Comparison of ENCODE assay signal across 8 mouse cellular contexts in the genomic region with DNA sequence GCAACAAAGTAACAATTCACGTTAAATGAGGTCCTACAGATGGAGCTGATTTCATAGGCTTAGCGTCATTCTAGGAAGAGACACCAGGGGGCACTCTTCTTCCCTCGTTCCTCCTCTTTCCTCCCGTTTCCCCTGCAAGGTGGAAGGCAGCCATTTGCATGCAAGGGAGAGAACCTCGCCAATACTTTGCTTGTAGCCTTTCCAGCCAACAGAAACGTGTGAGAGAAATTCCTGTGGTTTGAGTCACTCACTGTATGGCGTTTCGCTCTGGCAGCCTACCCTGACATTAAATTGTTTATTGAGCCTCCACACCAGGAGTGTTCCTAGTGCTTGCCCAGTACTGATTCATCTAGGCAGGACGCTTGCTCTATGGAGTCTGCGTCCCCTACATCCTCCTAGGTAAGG.
DNase-seq lines count a peak whose midpoint lies in the region; ATAC-seq lines count a peak whose summit lies in the region.

No protein-coding gene starts in this region.

- no peak overlapping the region for H3K27ac ChIP-seq in embryonic facial prominence, embryonic 11.5 days (replicated peaks; ENCODE audit: low read depth, low read length)
- H3K27ac ChIP-seq in heart, embryonic 10.5 days = 0 out of 2 replicates have a peak overlapping the region, but pooled peaks have one; percentile 5
- peak overlapping the region; percentile 42; the same call in 1 of the 2 replicates for H3K27ac ChIP-seq in limb, embryonic 12.5 days
- H3K27ac ChIP-seq in midbrain, embryonic 15.5 days = peak overlapping the region; percentile 53; the same call in 1 of the 2 replicates
- H3K27ac ChIP-seq in stomach, embryonic 15.5 days = no peak overlapping the region

- H3K9ac ChIP-seq in embryonic facial prominence, embryonic 11.5 days (replicated peaks; ENCODE audit: low read length) = no peak overlapping the region
- H3K9ac ChIP-seq in limb, embryonic 12.5 days (replicated peaks) = no peak overlapping the region
- no peak overlapping the region for H3K9ac ChIP-seq in midbrain, embryonic 15.5 days
- H3K9ac ChIP-seq in stomach, embryonic 15.5 days = no peak overlapping the region

- H3K27me3 ChIP-seq in embryonic facial prominence, embryonic 11.5 days (ENCODE audit: control insufficient read depth, insufficient read depth, low read length) = no peaks in the 10 kb centered on the region
- no peaks in the 10 kb centered on the region for H3K27me3 ChIP-seq in heart, embryonic 10.5 days (ENCODE audit: insufficient read depth, poor library complexity, severe bottlenecking)
- H3K27me3 ChIP-seq in limb, embryonic 12.5 days = no peaks in the 10 kb centered on the region
- no peaks in the 10 kb centered on the region for H3K27me3 ChIP-seq in midbrain, embryonic 15.5 days (replicated peaks)
- no peaks in the 10 kb centered on the region for H3K27me3 ChIP-seq in stomach, embryonic 15.5 days (replicated peaks)

- no peaks in the 10 kb centered on the region for H3K36me3 ChIP-seq in embryonic facial prominence, embryonic 11.5 days (replicated peaks; ENCODE audit: control insufficient read depth, insufficient read depth, low read depth, low read length)
- no peaks in the 10 kb centered on the region for H3K36me3 ChIP-seq in heart, embryonic 10.5 days
- H3K36me3 ChIP-seq in limb, embryonic 12.5 days = no peaks in the 10 kb centered on the region
- H3K36me3 ChIP-seq in midbrain, embryonic 15.5 days (replicated peaks) = no peaks in the 10 kb centered on the region
- H3K36me3 ChIP-seq in stomach, embryonic 15.5 days = no peaks in the 10 kb centered on the region

- no peaks in the 10 kb centered on the region for H3K4me1 ChIP-seq in embryonic facial prominence, embryonic 11.5 days (ENCODE audit: control insufficient read depth, insufficient read depth, low read length)
- peaks cover 19% of the 10 kb centered on the region for H3K4me1 ChIP-seq in heart, embryonic 10.5 days
- no peaks in the 10 kb centered on the region for H3K4me1 ChIP-seq in limb, embryonic 12.5 days (replicated peaks)
- 0 out of 2 replicates have a peak, but pooled peaks cover 3% of the 10 kb centered on the region for H3K4me1 ChIP-seq in midbrain, embryonic 15.5 days
- H3K4me1 ChIP-seq in stomach, embryonic 15.5 days = no peaks in the 10 kb centered on the region

- no peaks in the 10 kb centered on the region for H3K9me3 ChIP-seq in embryonic facial prominence, embryonic 11.5 days (replicated peaks; ENCODE audit: control insufficient read depth, low read length)
- H3K9me3 ChIP-seq in heart, embryonic 10.5 days = 0 out of 2 replicates have a peak, but pooled peaks cover 2% of the 10 kb centered on the region
- H3K9me3 ChIP-seq in limb, embryonic 12.5 days = peaks cover 8% of the 10 kb centered on the region; the same call in 1 of the 2 replicates
- H3K9me3 ChIP-seq in midbrain, embryonic 15.5 days = no peaks in the 10 kb centered on the region
- no peaks in the 10 kb centered on the region for H3K9me3 ChIP-seq in stomach, embryonic 15.5 days

- no peak overlapping the region for H3K4me3 ChIP-seq in embryonic facial prominence, embryonic 11.5 days (ENCODE audit: low read depth, low read length)
- H3K4me3 ChIP-seq in heart, embryonic 10.5 days = peak overlapping the region; percentile 34; the same call in 1 of the 2 replicates
- no peak overlapping the region for H3K4me3 ChIP-seq in limb, embryonic 12.5 days (replicated peaks)
- H3K4me3 ChIP-seq in midbrain, embryonic 15.5 days = peak overlapping the region; percentile 21; the same call in 1 of the 2 replicates
- no peak overlapping the region for H3K4me3 ChIP-seq in stomach, embryonic 15.5 days (replicated peaks)

- DNase-seq in 3134 (ENCODE audit: extremely low read depth, insufficient read length, low spot score) = peak; percentile 73
- DNase-seq in adrenal gland, adult 8-10 months = peak; percentile 49
- peak; percentile 89 for DNase-seq in embryonic facial prominence, embryonic 11.5 days (ENCODE audit: low spot score)
- DNase-seq in heart, embryonic 10.5 days (ENCODE audit: low spot score) = no peak
- peak; percentile 83 for DNase-seq in kidney, adult 9 months

- ATAC-seq in embryonic facial prominence, embryonic 11.5 days (replicated peaks; ENCODE audit: insufficient number of reproducible peaks, low FRiP score, low TSS enrichment, low read depth) = no peak; the same call in 1 of the 2 replicates
- no peak for ATAC-seq in limb, embryonic 12.5 days (ENCODE audit: insufficient number of reproducible peaks, insufficient read depth, low FRiP score, low TSS enrichment, low read depth)
- peak; percentile 50; the same call in 1 of the 2 replicates for ATAC-seq in midbrain, embryonic 15.5 days (replicated peaks)
- peak; percentile 45; the same call in 1 of the 2 replicates for ATAC-seq in stomach, embryonic 15.5 days (ENCODE audit: insufficient read depth, low FRiP score, low read depth)

- 19% methylated on average over 10 of the region's 10 CpGs for WGBS in embryonic facial prominence, embryonic 11.5 days
- 17% methylated on average over 10 of the region's 10 CpGs for WGBS in heart, embryonic 10.5 days
- 16% methylated on average over 10 of the region's 10 CpGs for WGBS in limb, embryonic 12.5 days
- 12% methylated on average over 10 of the region's 10 CpGs for WGBS in midbrain, embryonic 15.5 days
- 13% methylated on average over 10 of the region's 10 CpGs for WGBS in stomach, embryonic 15.5 days

- no peak overlapping the region for H3K4me2 ChIP-seq in embryonic facial prominence, embryonic 11.5 days (ENCODE audit: low read depth, low read length)
- peak overlapping the region; percentile 41 for H3K4me2 ChIP-seq in limb, embryonic 12.5 days
- peak overlapping the region; percentile 46 for H3K4me2 ChIP-seq in midbrain, embryonic 15.5 days
- peak overlapping the region; percentile 44 for H3K4me2 ChIP-seq in stomach, embryonic 15.5 days

Comparison
In these comparisons a context has a peak if more than half of its experiments do, and no peak if none do; other contexts are left out.
1. ATAC-seq: peak in midbrain, embryonic 15.5 days (single experiment) and stomach, embryonic 15.5 days (single experiment); none in embryonic facial prominence, embryonic 11.5 days (single experiment) and limb, embryonic 12.5 days (single experiment).
2. H3K27ac ChIP-seq: peak in heart, embryonic 10.5 days (single experiment), limb, embryonic 12.5 days (single experiment) and midbrain, embryonic 15.5 days (single experiment); none in embryonic facial prominence, embryonic 11.5 days (single experiment) and stomach, embryonic 15.5 days (single experiment).
3. H3K4me3 ChIP-seq: peak in heart, embryonic 10.5 days (single experiment) and midbrain, embryonic 15.5 days (single experiment); none in embryonic facial prominence, embryonic 11.5 days (single experiment), limb, embryonic 12.5 days (single experiment) and stomach, embryonic 15.5 days (single experiment).